Mouse (Mus musculus): Measurements from ENCODE around the gene Cse1l. TPM values are rescaled to one million over a fixed set of nuclear protein-coding genes. Genes with fewer than 3 reads are reported as not detected.

The Cse1l gene
- polyA plus RNA-seq, 1 experiment from 2014 or later = 85.5 TPM

GRCm38 (mm10) chr2:166875561-166875960 lies 30.3 kb upstream of the Cse1l start:
- no peak overlapping the region for H3K27ac ChIP-seq (ENCODE audit: low read length)
- no peaks in the 10 kb centered on the region for H3K27me3 ChIP-seq (replicated peaks; ENCODE audit: control insufficient read depth, insufficient read depth, low read length)
- H3K4me3 ChIP-seq (ENCODE audit: low read length) = no peak overlapping the region
- peaks cover 9% of the 10 kb centered on the region for H3K36me3 ChIP-seq (ENCODE audit: control insufficient read depth, insufficient read depth, low read length)
- ATAC-seq = no peak
- H3K4me1 ChIP-seq (ENCODE audit: control insufficient read depth, insufficient read depth, low read length) = no peaks in the 10 kb centered on the region
- 83% methylated on average over 6 of the region's 6 CpGs for WGBS
- no peak overlapping the region for H3K4me2 ChIP-seq (ENCODE audit: low read depth, low read length)
- no peak overlapping the region for H3K9ac ChIP-seq (ENCODE audit: low read depth, low read length)
- no peaks in the 10 kb centered on the region for H3K9me3 ChIP-seq (ENCODE audit: control insufficient read depth, low read length)

DNA sequence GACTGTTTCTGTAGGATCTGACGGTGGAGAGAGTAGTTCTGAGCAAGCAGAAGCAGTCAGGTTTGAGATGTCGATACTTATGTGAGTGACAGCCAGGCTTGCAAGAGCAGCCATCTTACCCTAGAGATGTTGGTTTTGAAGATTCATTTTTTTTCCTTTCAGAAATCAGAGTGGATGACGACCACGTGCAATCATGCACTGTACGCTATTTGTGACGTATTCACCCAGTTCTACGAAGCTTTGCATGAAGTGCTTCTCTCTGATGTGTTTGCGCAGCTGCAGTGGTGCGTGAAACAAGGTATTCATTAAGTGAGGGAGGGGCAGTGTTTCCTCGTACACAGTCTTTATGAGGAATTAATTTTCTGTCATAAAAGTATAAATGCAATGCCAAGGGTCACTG lies 29.5 kb upstream of the Cse1l start:
- Histone ChIP-seq H3K9me3 (ENCODE audit: control insufficient read depth, low read length) (no peaks in the 10 kb centered on the region), H3K27me3 (replicated peaks; ENCODE audit: control insufficient read depth, insufficient read depth, low read length) (no peaks in the 10 kb centered on the region), H3K9ac (ENCODE audit: low read depth, low read length) (no peak overlapping the region), H3K4me3 (ENCODE audit: low read length) (no peak overlapping the region), H3K4me2 (ENCODE audit: low read depth, low read length) (no peak overlapping the region), H3K27ac (ENCODE audit: low read length) (no peak overlapping the region), H3K4me1 (ENCODE audit: control insufficient read depth, insufficient read depth, low read length) (no peaks in the 10 kb centered on the region), H3K36me3 (ENCODE audit: control insufficient read depth, insufficient read depth, low read length) (peaks cover 12% of the 10 kb centered on the region)
- WGBS = 76% methylated on average over 10 of the region's 10 CpGs
- ATAC-seq = no peak

GRCm38 (mm10) chr2:166885066-166885465 lies 20.8 kb upstream of the Cse1l start:
- no peaks in the 10 kb centered on the region for H3K27me3 ChIP-seq (replicated peaks; ENCODE audit: control insufficient read depth, insufficient read depth, low read length)
- H3K4me1 ChIP-seq (ENCODE audit: control insufficient read depth, insufficient read depth, low read length) = no peaks in the 10 kb centered on the region
- no peak overlapping the region for H3K27ac ChIP-seq (ENCODE audit: low read length)
- no peak for ATAC-seq
- no peak overlapping the region for H3K4me2 ChIP-seq (ENCODE audit: low read depth, low read length)
- no peaks in the 10 kb centered on the region for H3K9me3 ChIP-seq (ENCODE audit: control insufficient read depth, low read length)
- peaks cover 3% of the 10 kb centered on the region; the same call in 1 of the 2 replicates for H3K36me3 ChIP-seq (ENCODE audit: control insufficient read depth, insufficient read depth, low read length)
- no peak overlapping the region for H3K9ac ChIP-seq (ENCODE audit: low read depth, low read length)
- WGBS = 92% methylated on average over 7 of the region's 7 CpGs
- no peak overlapping the region for H3K4me3 ChIP-seq (ENCODE audit: low read length)

- no peaks in the 10 kb centered on the region for H3K4me1 ChIP-seq (ENCODE audit: control insufficient read depth, insufficient read depth, low read length)
- no peak overlapping the region for H3K4me2 ChIP-seq (ENCODE audit: low read depth, low read length)
- no peak overlapping the region for H3K4me3 ChIP-seq (ENCODE audit: low read length)
- H3K9me3 ChIP-seq (ENCODE audit: control insufficient read depth, low read length) = no peaks in the 10 kb centered on the region
- 70% methylated on average over 10 of the region's 10 CpGs for WGBS
- H3K27ac ChIP-seq (ENCODE audit: low read length) = no peak overlapping the region
- peaks cover 3% of the 10 kb centered on the region; the same call in 1 of the 2 replicates for H3K36me3 ChIP-seq (ENCODE audit: control insufficient read depth, insufficient read depth, low read length)
- H3K9ac ChIP-seq (ENCODE audit: low read depth, low read length) = no peak overlapping the region
- no peak for ATAC-seq
- no peaks in the 10 kb centered on the region for H3K27me3 ChIP-seq (replicated peaks; ENCODE audit: control insufficient read depth, insufficient read depth, low read length)
Measured at GRCm38 (mm10) chr2:166885619-166886018, 20.2 kb upstream of the Cse1l start.

DNA sequence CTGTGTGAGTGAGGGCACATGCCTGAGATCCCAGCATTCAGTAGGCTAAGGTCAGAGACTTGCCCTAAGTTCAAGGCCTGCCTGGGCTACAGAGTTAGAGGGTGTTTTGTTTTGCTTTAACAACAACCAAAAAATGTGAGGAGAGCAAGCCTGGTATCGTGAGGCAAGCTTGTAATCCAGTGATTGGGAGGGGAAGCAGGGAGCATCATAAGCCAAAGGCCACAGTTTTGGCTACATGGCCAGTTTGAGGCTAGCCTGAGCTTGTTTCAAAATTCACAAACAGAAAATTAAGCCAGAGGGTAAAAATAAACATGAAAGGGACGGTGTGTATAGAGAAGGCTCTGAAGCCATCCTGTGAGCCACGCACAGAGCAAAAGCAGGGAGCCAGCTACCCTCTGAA lies 19.6 kb upstream of the Cse1l start:
- H3K9me3 ChIP-seq (ENCODE audit: control insufficient read depth, low read length) = no peaks in the 10 kb centered on the region
- H3K27ac ChIP-seq (ENCODE audit: low read length) = no peak overlapping the region
- H3K4me1 ChIP-seq (ENCODE audit: control insufficient read depth, insufficient read depth, low read length) = no peaks in the 10 kb centered on the region
- H3K4me2 ChIP-seq (ENCODE audit: low read depth, low read length) = no peak overlapping the region
- H3K36me3 ChIP-seq (ENCODE audit: control insufficient read depth, insufficient read depth, low read length) = peaks cover under 1% of the 10 kb centered on the region; the same call in 1 of the 2 replicates
- no peak for ATAC-seq
- WGBS = 88% methylated on average over 3 of the region's 3 CpGs
- H3K27me3 ChIP-seq (replicated peaks; ENCODE audit: control insufficient read depth, insufficient read depth, low read length) = no peaks in the 10 kb centered on the region
- H3K4me3 ChIP-seq (ENCODE audit: low read length) = no peak overlapping the region
- H3K9ac ChIP-seq (ENCODE audit: low read depth, low read length) = no peak overlapping the region

DNA sequence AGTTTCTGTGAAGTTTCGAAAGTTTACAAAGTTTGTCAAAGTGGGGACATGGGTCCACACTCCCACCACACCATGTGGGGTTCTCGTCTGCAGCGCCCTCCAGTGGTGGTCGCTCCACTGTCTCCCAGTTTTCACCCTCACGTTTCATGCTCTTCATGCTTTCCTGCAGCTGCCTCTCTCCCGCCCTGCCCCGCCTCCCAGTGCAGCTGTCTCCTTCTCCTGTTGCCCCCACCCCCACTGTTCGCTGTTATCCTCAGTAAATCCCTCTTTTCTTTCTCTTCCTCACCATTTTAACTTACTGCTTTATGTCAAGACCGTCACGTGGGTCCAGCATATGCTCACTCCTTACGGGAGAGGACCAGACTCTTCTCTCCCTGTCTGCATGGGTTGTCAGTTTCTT lies 18.0 kb upstream of the Cse1l start:
- 38% methylated on average over 11 of the region's 11 CpGs for WGBS
- Histone ChIP-seq H3K27me3 (replicated peaks; ENCODE audit: control insufficient read depth, insufficient read depth, low read length) (no peaks in the 10 kb centered on the region), H3K9me3 (ENCODE audit: control insufficient read depth, low read length) (no peaks in the 10 kb centered on the region), H3K27ac (ENCODE audit: low read length) (no peak overlapping the region), H3K4me1 (ENCODE audit: control insufficient read depth, insufficient read depth, low read length) (0 out of 2 replicates have a peak, but pooled peaks cover 4% of the 10 kb centered on the region), H3K4me3 (ENCODE audit: low read length) (no peak overlapping the region), H3K36me3 (ENCODE audit: control insufficient read depth, insufficient read depth, low read length) (no peaks in the 10 kb centered on the region), H3K9ac (ENCODE audit: low read depth, low read length) (no peak overlapping the region), H3K4me2 (ENCODE audit: low read depth, low read length) (no peak overlapping the region)
- ATAC-seq = no peak

DNA sequence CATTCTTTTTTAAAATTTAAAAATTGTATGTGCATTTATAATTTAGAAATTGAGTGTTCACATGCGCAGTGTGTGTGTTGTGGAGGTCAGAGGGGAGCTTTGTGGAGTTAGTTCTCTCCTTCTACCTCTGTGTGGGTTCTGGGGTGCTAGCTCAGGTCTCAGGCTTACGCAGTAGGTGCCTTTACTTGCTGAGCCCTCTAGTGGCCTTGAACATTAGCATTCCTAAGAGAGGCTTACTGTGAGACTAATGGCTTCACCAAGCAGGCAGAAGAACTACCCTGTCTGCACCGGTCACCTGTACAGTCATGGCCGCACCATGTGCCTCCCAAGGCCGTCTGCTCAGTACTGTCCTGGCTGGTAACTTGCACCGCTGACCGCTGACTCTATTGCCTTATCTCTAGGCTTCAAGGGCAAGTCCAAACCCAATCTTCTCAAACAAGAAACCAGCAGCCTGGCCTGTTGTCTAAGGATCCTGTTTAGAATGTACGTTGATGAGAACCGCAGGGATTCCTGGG lies 14.4 kb upstream of the Cse1l start:
- H3K4me2 ChIP-seq (ENCODE audit: low read depth, low read length) = no peak overlapping the region
- 0 out of 2 replicates have a peak, but pooled peaks cover 4% of the 10 kb centered on the region for H3K4me1 ChIP-seq (ENCODE audit: control insufficient read depth, insufficient read depth, low read length)
- H3K36me3 ChIP-seq (ENCODE audit: control insufficient read depth, insufficient read depth, low read length) = peaks cover 3% of the 10 kb centered on the region; the same call in 1 of the 2 replicates
- H3K27me3 ChIP-seq (replicated peaks; ENCODE audit: control insufficient read depth, insufficient read depth, low read length) = no peaks in the 10 kb centered on the region
- no peak overlapping the region for H3K27ac ChIP-seq (ENCODE audit: low read length)
- no peak overlapping the region for H3K9ac ChIP-seq (ENCODE audit: low read depth, low read length)
- no peak for ATAC-seq
- 75% methylated on average over 9 of the region's 9 CpGs for WGBS
- H3K4me3 ChIP-seq (ENCODE audit: low read length) = no peak overlapping the region
- H3K9me3 ChIP-seq (ENCODE audit: control insufficient read depth, low read length) = no peaks in the 10 kb centered on the region

- H3K9ac ChIP-seq (ENCODE audit: low read depth, low read length) = no peak overlapping the region
- 75% methylated on average over 8 of the region's 8 CpGs for WGBS
- no peaks in the 10 kb centered on the region for H3K27me3 ChIP-seq (replicated peaks; ENCODE audit: control insufficient read depth, insufficient read depth, low read length)
- no peak overlapping the region for H3K27ac ChIP-seq (ENCODE audit: low read length)
- H3K4me1 ChIP-seq (ENCODE audit: control insufficient read depth, insufficient read depth, low read length) = 0 out of 2 replicates have a peak, but pooled peaks cover 4% of the 10 kb centered on the region
- H3K4me2 ChIP-seq (ENCODE audit: low read depth, low read length) = no peak overlapping the region
- peak; percentile 56 for ATAC-seq
- H3K36me3 ChIP-seq (ENCODE audit: control insufficient read depth, insufficient read depth, low read length) = peaks cover 3% of the 10 kb centered on the region; the same call in 1 of the 2 replicates
- no peaks in the 10 kb centered on the region for H3K9me3 ChIP-seq (ENCODE audit: control insufficient read depth, low read length)
- no peak overlapping the region for H3K4me3 ChIP-seq (ENCODE audit: low read length)
Measured at GRCm38 (mm10) chr2:166892158-166892680, 13.6 kb upstream of the Cse1l start.

DNA sequence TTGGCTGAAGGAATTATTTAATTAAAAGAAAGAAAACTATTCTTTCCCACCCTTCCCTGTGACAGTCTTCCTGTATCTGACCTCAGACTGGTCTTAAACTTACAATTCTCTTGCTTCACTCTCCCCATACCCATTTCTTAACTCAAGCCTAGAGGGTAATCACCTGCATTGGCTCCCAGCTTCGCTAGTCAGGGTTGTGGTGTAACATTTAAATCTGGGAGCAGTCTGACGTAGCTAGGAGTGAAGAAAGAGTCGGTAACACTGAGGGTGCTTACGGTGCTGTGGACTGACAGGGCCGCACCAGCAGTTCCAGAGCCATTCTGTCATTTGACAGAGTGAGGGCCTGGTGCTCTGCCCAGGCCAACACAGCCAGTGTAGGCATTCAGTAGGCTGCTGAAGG lies 12.8 kb upstream of the Cse1l start:
- ATAC-seq = no peak
- no peaks in the 10 kb centered on the region for H3K9me3 ChIP-seq (ENCODE audit: control insufficient read depth, low read length)
- H3K4me3 ChIP-seq (ENCODE audit: low read length) = no peak overlapping the region
- H3K36me3 ChIP-seq (ENCODE audit: control insufficient read depth, insufficient read depth, low read length) = peaks cover 3% of the 10 kb centered on the region; the same call in 1 of the 2 replicates
- no peaks in the 10 kb centered on the region for H3K27me3 ChIP-seq (replicated peaks; ENCODE audit: control insufficient read depth, insufficient read depth, low read length)
- H3K27ac ChIP-seq (ENCODE audit: low read length) = no peak overlapping the region
- no peak overlapping the region for H3K4me2 ChIP-seq (ENCODE audit: low read depth, low read length)
- WGBS = 95% methylated on average over 5 of the region's 5 CpGs
- H3K9ac ChIP-seq (ENCODE audit: low read depth, low read length) = no peak overlapping the region
- H3K4me1 ChIP-seq (ENCODE audit: control insufficient read depth, insufficient read depth, low read length) = 0 out of 2 replicates have a peak, but pooled peaks cover 4% of the 10 kb centered on the region

GRCm38 (mm10) chr2:166896368-166896767 lies 9.5 kb upstream of the Cse1l start:
- H3K9me3 ChIP-seq (ENCODE audit: control insufficient read depth, low read length) = no peaks in the 10 kb centered on the region
- H3K27me3 ChIP-seq (replicated peaks; ENCODE audit: control insufficient read depth, insufficient read depth, low read length) = no peaks in the 10 kb centered on the region
- 80% methylated on average over 13 of the region's 13 CpGs for WGBS
- H3K4me1 ChIP-seq (ENCODE audit: control insufficient read depth, insufficient read depth, low read length) = 0 out of 2 replicates have a peak, but pooled peaks cover 4% of the 10 kb centered on the region
- no peak overlapping the region for H3K9ac ChIP-seq (ENCODE audit: low read depth, low read length)
- H3K27ac ChIP-seq (ENCODE audit: low read length) = no peak overlapping the region
- ATAC-seq = no peak
- H3K36me3 ChIP-seq (ENCODE audit: control insufficient read depth, insufficient read depth, low read length) = peaks cover 3% of the 10 kb centered on the region; the same call in 1 of the 2 replicates
- H3K4me3 ChIP-seq (ENCODE audit: low read length) = no peak overlapping the region
- no peak overlapping the region for H3K4me2 ChIP-seq (ENCODE audit: low read depth, low read length)
